Mouse (Mus musculus) layer of hippocampus, adult 11-12 months (tissue): ENCODE data around the gene Ddx20.

Experiments
- DNase-seq: peaks from one replicate; pipeline ENCODE4 v3.0.0; 2022; ENCODE audit warnings: low spot score

Ddx20 gene

GRCm38 (mm10) chr3:105666996-105667523, 20.3 kb downstream of the Ddx20 start:
- no peak for DNase-seq

DNA sequence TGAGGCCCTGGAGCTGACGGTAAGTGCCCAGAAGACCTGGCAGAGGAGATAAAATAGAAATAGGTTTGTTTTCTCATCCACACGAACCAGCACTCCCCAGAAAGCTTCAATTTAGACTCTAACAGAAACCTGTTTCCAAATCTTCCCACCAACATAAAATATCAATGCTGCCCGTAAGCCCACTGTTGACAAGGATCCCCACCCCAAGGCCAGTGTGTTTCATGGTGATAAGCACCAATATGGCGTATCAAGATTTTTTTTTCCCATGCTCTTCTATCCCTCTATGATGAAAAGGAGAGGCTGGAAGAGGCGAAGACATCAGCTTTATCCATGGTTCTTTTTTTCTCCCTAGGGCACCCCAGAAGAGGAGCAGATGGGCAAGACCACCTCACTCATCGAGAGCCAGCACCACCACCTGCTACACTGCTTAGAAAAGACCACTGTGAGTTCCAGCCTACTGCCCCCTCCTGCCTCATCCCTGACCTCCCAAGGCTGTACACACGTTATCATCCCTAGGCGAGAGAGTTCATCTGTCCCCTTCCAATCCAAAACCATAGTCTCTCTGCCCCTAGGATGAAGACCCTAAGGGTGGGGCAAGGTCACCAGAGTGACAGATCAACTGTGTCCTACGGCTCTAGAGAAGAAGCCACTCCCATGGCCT, 22.1 kb downstream of the Ddx20 start:
- DNase-seq, result no peak

- DNase-seq, result no peak
Observed at GRCm38 (mm10) chr3:105663043-105663442, 24.3 kb downstream of the Ddx20 start.

GRCm38 (mm10) chr3:105660530-105660929, 26.8 kb downstream of the Ddx20 start:
- no peak for DNase-seq

DNA sequence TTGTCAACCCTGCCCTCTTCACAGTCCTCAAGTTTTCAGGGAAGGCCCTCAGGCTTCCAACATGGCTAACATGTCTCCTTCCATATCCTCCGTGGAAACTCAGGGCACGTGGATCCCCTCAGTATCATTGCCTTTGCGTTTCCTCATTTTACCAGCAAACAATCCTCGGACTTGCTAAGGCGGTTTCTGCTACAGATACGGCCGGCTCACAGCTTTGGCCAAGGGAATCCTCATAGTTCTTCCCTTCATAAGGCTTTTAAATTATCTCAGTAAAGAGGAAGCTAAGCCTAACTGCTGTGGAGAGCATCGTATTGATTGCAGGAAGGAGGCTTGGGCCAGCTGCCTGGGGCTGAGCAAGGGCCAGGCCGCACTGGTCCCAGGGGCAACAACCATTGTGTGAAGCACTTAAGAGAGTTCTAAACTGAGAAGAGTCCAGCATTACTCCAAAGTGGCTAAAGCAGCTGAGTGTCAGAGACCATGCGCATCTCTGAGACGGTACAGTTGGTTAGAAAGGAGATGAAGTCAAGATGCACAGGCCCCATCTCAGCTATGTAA, 32.3 kb downstream of the Ddx20 start:
- DNase-seq, result no peak

DNA sequence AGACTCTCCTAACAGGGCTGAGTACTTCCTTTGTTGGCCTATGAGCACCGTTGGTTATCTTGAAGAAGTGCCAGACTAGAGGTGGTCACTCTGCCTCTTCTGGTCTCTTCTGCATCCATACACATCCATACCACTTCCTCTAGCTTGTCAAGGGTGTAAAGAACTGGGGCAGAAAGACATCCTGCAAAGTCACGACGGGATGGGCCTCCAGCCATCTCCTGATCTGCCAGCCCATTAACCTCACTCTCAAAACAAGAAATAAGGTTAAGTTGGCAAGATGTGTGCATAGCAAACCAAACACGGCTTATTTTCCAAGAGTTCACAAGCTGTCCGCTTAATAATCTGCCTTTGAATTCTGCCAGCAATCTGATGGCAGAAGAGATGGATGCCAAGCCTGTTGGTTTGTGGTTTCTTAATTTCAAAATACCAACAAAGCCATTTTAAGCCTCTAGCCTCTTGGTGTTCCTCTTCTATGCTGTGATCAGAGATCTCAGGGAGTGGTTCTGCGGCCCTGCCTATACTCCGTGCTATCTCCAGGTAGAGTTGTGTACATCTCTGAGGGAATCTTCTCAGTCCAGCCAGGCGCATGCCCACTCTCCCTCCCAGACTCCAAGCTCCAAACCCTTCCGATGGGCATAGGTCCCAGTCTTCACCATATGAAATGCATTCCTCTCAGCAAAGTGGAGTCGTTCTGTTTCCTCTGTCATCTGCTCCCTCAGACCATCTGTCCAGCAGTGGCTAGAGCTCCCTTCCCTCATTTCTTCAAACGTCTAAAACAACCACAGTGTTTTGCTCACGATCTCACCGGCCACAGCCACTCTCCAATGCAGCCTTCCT, 33.6 kb downstream of the Ddx20 start:
- peak; percentile 26 for DNase-seq

DNA sequence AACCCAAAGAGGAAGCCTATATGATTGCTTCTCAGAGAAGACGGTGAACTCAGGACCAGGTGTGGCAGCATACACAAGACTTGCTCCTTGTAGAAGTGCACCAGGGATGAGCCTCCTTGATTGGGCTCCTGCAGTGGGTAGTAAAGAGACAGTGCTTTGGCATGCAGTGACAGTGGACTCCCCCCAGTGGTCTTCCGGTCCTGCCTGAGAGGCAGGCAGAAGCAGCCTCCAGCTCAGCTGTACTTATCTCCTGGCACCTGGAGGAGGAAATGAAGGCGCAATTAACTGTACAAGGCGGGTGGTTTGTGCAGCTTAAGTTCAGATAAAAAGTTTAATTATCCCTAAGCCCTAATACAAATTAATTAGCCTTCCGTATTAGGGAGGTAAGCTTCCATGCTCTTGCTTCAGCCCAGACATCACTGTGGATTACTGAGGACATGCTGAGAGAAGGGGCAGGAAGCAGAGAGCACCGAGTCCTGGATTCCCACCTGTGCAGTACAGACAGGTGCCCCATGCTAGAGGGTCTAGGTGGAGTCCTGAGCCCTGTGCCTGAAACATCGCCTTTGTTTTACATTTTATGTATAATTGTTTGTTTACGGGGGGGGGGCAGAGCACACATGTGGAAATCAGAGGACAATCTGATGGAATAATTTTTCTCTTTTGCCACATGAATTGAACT, 38.3 kb downstream of the Ddx20 start:
- DNase-seq, result no peak

GRCm38 (mm10) chr3:105643566-105643965, 43.8 kb downstream of the Ddx20 start:
- no peak for DNase-seq

DNA sequence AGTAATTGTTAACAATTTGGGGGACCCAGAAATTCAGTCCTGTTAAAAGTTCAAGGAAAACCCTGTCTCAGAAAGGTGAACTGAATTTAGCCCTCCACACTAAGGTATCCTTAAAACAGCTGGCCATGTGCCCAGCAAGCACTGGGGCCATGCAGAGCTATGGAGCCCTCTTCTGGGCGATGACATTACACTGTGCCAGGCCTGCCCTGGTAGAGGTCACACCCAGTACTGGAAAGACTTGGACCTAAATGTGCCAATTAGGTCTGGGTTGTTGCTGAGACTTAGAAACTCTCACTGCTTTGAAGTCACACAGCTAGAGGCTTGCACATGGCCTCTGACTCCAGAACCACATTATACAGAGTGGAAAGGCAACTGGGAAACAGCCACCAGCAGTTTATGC, 45.2 kb downstream of the Ddx20 start:
- DNase-seq, result peak; percentile 31

- no peak for DNase-seq
Observed at GRCm38 (mm10) chr3:105633021-105633420, 54.4 kb downstream of the Ddx20 start.

- no peak for DNase-seq
Observed at GRCm38 (mm10) chr3:105632296-105632695, 55.1 kb downstream of the Ddx20 start.
